Mouse (Mus musculus): ENCODE results near the gene Nr2f2.

DNA sequence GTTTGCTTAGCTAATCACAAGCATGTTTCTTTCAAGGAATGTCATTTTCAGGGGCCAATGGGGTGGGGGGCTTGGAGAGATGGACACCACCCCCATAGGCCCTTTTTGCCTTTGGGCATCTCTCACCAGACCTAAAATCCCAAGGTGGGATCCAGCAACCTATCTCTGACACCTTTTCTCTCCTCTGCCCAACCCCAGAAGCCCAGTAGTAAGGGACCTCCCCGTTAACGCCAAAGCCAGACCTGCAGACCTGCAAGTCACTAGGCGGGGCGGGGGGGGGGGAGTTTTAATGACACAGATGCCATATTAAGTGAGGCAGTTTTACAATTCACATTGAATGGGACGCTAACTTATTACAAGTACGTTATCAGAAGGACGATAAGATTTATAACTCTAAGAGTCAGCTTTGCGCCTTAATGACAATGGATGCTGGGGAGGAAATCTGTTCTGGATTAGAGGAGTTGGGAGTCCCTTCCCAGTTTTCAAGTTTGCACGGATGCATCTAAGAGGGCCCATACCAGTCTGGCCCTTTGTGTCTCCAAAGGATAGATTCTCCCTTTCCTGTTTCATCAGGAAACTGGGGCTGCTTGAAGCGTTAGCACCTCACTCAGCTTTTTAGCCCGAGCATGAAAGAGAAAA, 17.4 kb downstream of the Nr2f2 start:
- TF ChIP-seq CTCF (IDR thresholded peaks at IDR 0.05; ENCODE audit: control insufficient read depth, insufficient read depth, low read length) (no peak), POLR2A (IDR thresholded peaks at IDR 0.05; ENCODE audit: borderline replicate concordance, control insufficient read depth, low read depth, low read length) (no peak)
